Comparison of ENCODE assay signal across 8 mouse cellular contexts in genomic region chr2:90560197-90560843, GRCm38 (mm10). TPM values are rescaled to one million over a fixed set of nuclear protein-coding genes. Genes with fewer than 3 reads are reported as not detected.
DNase-seq lines count a peak whose midpoint lies in the region; ATAC-seq and TF ChIP-seq lines count a peak whose summit lies in the region.

No protein-coding gene starts in this region.

- peak; percentile 48 for ATAC-seq in forebrain, embryonic 13.5 days

- H3K4me3 ChIP-seq in ES-E14 (ENCODE audit: insufficient read depth in 1 of 2, low read depth in 1 of 2, low read length in 2 of 2, poor library complexity in 1 of 2, severe bottlenecking in 1 of 2), result 0 out of 4 replicates have a peak overlapping the region, but pooled peaks of 1 of the 2 experiments have one; percentile 5
- H3K4me3 ChIP-seq in forebrain, embryonic 13.5 days, result no peak overlapping the region
- H3K4me3 ChIP-seq in megakaryocyte, embryonic 14.5 days (replicated peaks), result peak overlapping the region; percentile 87

- in situ Hi-C loops in ES-E14 (cut with MboI; ENCODE audit: low sequenced_read_pairs in 2 of 2, unreplicated experiment in 2 of 2), result no loop called here

- H3K36me3 ChIP-seq in ES-E14 (ENCODE audit: control insufficient read depth, insufficient read depth, low read length, poor library complexity, severe bottlenecking), result no peaks in the 10 kb centered on the region
- H3K36me3 ChIP-seq in forebrain, embryonic 13.5 days (ENCODE audit: poor library complexity, severe bottlenecking), result no peaks in the 10 kb centered on the region
- H3K36me3 ChIP-seq in megakaryocyte, embryonic 14.5 days (replicated peaks; ENCODE audit: low read length), result peaks cover 57% of the 10 kb centered on the region

- peak overlapping the region; percentile 61; the same call in 1 of the 2 replicates for H3K9ac ChIP-seq in ES-E14 (ENCODE audit: insufficient read depth, low read depth, low read length, poor library complexity, severe bottlenecking)
- no peak overlapping the region for H3K9ac ChIP-seq in forebrain, embryonic 13.5 days

- H3K4me1 ChIP-seq in ES-E14 (ENCODE audit: control insufficient read depth in 2 of 2, insufficient read depth in 2 of 2, low read length in 2 of 2, poor library complexity in 1 of 2), result peaks cover 7 to 24% of the 10 kb centered on the region in 2 experiments; a peak in 3 of 4 replicates
- peaks cover 12% of the 10 kb centered on the region for H3K4me1 ChIP-seq in forebrain, embryonic 13.5 days
- H3K4me1 ChIP-seq in megakaryocyte, embryonic 14.5 days, result peaks cover 99% of the 10 kb centered on the region

- peak overlapping the region; percentile 84 for H3K27ac ChIP-seq in ES-E14 (ENCODE audit: insufficient read depth, low read depth, low read length, poor library complexity, severe bottlenecking)
- no peak overlapping the region for H3K27ac ChIP-seq in forebrain, embryonic 13.5 days

- no peak overlapping the region for H3K4me2 ChIP-seq in forebrain, embryonic 13.5 days

- H3K27me3 ChIP-seq in forebrain, embryonic 13.5 days, result no peaks in the 10 kb centered on the region
- H3K27me3 ChIP-seq in megakaryocyte, embryonic 14.5 days (replicated peaks), result no peaks in the 10 kb centered on the region

- WGBS in forebrain, embryonic 13.5 days, result 46% methylated on average over 6 of the region's 6 CpGs

- H3K9me3 ChIP-seq in ES-E14 (ENCODE audit: control insufficient read depth, insufficient read depth, low read depth, low read length), result no peaks in the 10 kb centered on the region
- H3K9me3 ChIP-seq in forebrain, embryonic 13.5 days (replicated peaks), result no peaks in the 10 kb centered on the region
- no peaks in the 10 kb centered on the region for H3K9me3 ChIP-seq in megakaryocyte, embryonic 14.5 days

- peak; percentile 75 for DNase-seq in cerebellum, adult 11-12 months
- DNase-seq in cerebellum, adult 8-10 months, result no peak
- no peak for DNase-seq in ES-E14 (ENCODE audit: low read depth, low spot score)
- DNase-seq in right cerebral cortex, postnatal 10 days (ENCODE audit: low spot score in 2 of 2), result no peak
- DNase-seq in ovary, postnatal 10 days (ENCODE audit: low spot score), result no peak
- DNase-seq in ovary, postnatal 14 days (ENCODE audit: low spot score), result no peak

TF ChIP-seq in ES-E14, 5 proteins besides CTCF, POLR2A, EP300 and RAD21:
- TF ChIP-seq CHD2 (IDR thresholded peaks at IDR 0.05; ENCODE audit: low read depth, low read length) (no peak), MAFK (IDR thresholded peaks at IDR 0.05; ENCODE audit: insufficient read depth, low read depth, low read length) (no peak)

RNA-seq across cellular contexts. Expression of gene Ptprj, which starts 20.1 kb away (rescaled TPM):
- 10.7 and 17.2 TPM in 2 replicates for total RNA-seq in ES-E14 (2012; rRNA removed)
- 2.1 and 2.2 TPM in 2 replicates for polyA plus RNA-seq in forebrain, embryonic 13.5 days (2015; fragmentation: Nextera tagmentation; extraction: Ambion mirVana)
- polyA plus RNA-seq in megakaryocyte, embryonic 14.5 days (2012; ENCODE audit: insufficient read depth, low replicate concordance), result 2.2 and 8.7 TPM in 2 replicates
